Mouse (Mus musculus): ENCODE data around the gene Zscan29. TPM values are rescaled to one million over a fixed set of nuclear protein-coding genes. Genes with fewer than 3 reads are reported as not detected.

Zscan29 gene
- total and polyA plus RNA-seq, 3 experiments = 6.5 to 199 (median 10.2) TPM

- H3K36me3 ChIP-seq (ENCODE audit: control insufficient read depth in 1 of 2, insufficient read depth in 2 of 2, low read length in 2 of 2) = peaks cover 0 to 20% of the 10 kb centered on the region in 2 experiments; a peak in 3 of 4 replicates
- H3K27ac ChIP-seq (ENCODE audit: control insufficient read depth, low read depth, low read length) = no peak overlapping the region
- no peaks in the 10 kb centered on the region for H3K27me3 ChIP-seq (ENCODE audit: control insufficient read depth in 1 of 2, insufficient read depth in 2 of 2, low read length in 2 of 2)
- H3K9ac ChIP-seq (ENCODE audit: control insufficient read depth, low read depth, low read length, poor library complexity, severe bottlenecking) = no peak overlapping the region
- TF ChIP-seq RCOR1 (IDR thresholded peaks at IDR 0.05; ENCODE audit: low read depth, low read length) = no peak
- TF ChIP-seq CHD2 (IDR thresholded peaks at IDR 0.05; ENCODE audit: low read length) = no peak
- TF ChIP-seq JUND (IDR thresholded peaks at IDR 0.05; ENCODE audit: low read depth, low read length) = no peak
- TF ChIP-seq POLR2AphosphoS5 (IDR thresholded peaks at IDR 0.05; ENCODE audit: borderline replicate concordance, low read depth, low read length) = no peak
- TF ChIP-seq ZNF384 (IDR thresholded peaks at IDR 0.05; ENCODE audit: low read depth, low read length) = no peak
- TF ChIP-seq TAL1 (IDR thresholded peaks at IDR 0.05; ENCODE audit: low read length) = no peak
- no peak for TF ChIP-seq MXI1 (IDR thresholded peaks at IDR 0.05; ENCODE audit: low read depth, low read length)
- H3K4me1 ChIP-seq (ENCODE audit: control insufficient read depth in 1 of 2, insufficient read depth in 2 of 2, low read length in 2 of 2) = no peaks in the 10 kb centered on the region
- no peak for DNase-seq (ENCODE audit: low read depth, low spot score)
- H3K4me3 ChIP-seq (ENCODE audit: control insufficient read depth in 1 of 2, insufficient read depth in 1 of 2, low read depth in 2 of 2, low read length in 2 of 2) = no peak overlapping the region
- H3K9me3 ChIP-seq (replicated peaks; ENCODE audit: insufficient read depth, low read length) = no peaks in the 10 kb centered on the region
- H3K79me2 ChIP-seq (ENCODE audit: control insufficient read depth, insufficient read depth, low read length, poor library complexity) = no peaks in the 10 kb centered on the region
Measured at GRCm38 (mm10) chr2:121184142-121184541, 13.2 kb upstream of the Zscan29 start.

- DNase-seq (ENCODE audit: low read depth, low spot score) = no peak
- no peaks in the 10 kb centered on the region for H3K27me3 ChIP-seq (ENCODE audit: control insufficient read depth in 1 of 2, insufficient read depth in 2 of 2, low read length in 2 of 2)
- H3K4me3 ChIP-seq (ENCODE audit: control insufficient read depth in 1 of 2, insufficient read depth in 1 of 2, low read depth in 2 of 2, low read length in 2 of 2) = no peak overlapping the region
- H3K27ac ChIP-seq (ENCODE audit: control insufficient read depth, low read depth, low read length) = no peak overlapping the region
- no peaks in the 10 kb centered on the region for H3K79me2 ChIP-seq (ENCODE audit: control insufficient read depth, insufficient read depth, low read length, poor library complexity)
- no peak overlapping the region for H3K9ac ChIP-seq (ENCODE audit: control insufficient read depth, low read depth, low read length, poor library complexity, severe bottlenecking)
- TF ChIP-seq POLR2AphosphoS2 (IDR thresholded peaks at IDR 0.05; ENCODE audit: low read length) = no peak
- TF ChIP-seq HCFC1 (IDR thresholded peaks at IDR 0.05; ENCODE audit: low read depth, low read length) = no peak
- TF ChIP-seq MEF2A (IDR thresholded peaks at IDR 0.05; ENCODE audit: extremely low read depth, insufficient replicate concordance, low read depth, low read length, poor library complexity, severe bottlenecking) = no peak
- TF ChIP-seq RCOR1 (IDR thresholded peaks at IDR 0.05; ENCODE audit: low read depth, low read length) = no peak
- peaks cover 3 to 22% of the 10 kb centered on the region in 2 experiments for H3K36me3 ChIP-seq (ENCODE audit: control insufficient read depth in 1 of 2, insufficient read depth in 2 of 2, low read length in 2 of 2)
- H3K4me1 ChIP-seq (ENCODE audit: control insufficient read depth in 1 of 2, insufficient read depth in 2 of 2, low read length in 2 of 2) = no peaks in the 10 kb centered on the region
- H3K9me3 ChIP-seq (replicated peaks; ENCODE audit: insufficient read depth, low read length) = no peaks in the 10 kb centered on the region
Measured at GRCm38 (mm10) chr2:121183431-121183830, 12.5 kb upstream of the Zscan29 start.

- Histone ChIP-seq H3K4me3 (ENCODE audit: control insufficient read depth in 1 of 2, insufficient read depth in 1 of 2, low read depth in 2 of 2, low read length in 2 of 2) (no peak overlapping the region), H3K9me3 (replicated peaks; ENCODE audit: insufficient read depth, low read length) (no peaks in the 10 kb centered on the region), H3K79me2 (ENCODE audit: control insufficient read depth, insufficient read depth, low read length, poor library complexity) (no peaks in the 10 kb centered on the region), H3K27ac (ENCODE audit: control insufficient read depth, low read depth, low read length) (no peak overlapping the region; the same call in 1 of the 2 replicates), H3K9ac (ENCODE audit: control insufficient read depth, low read depth, low read length, poor library complexity, severe bottlenecking) (no peak overlapping the region), H3K36me3 (ENCODE audit: control insufficient read depth in 1 of 2, insufficient read depth in 2 of 2, low read length in 2 of 2) (peaks cover 3 to 22% of the 10 kb centered on the region in 2 experiments), H3K4me1 (ENCODE audit: control insufficient read depth in 1 of 2, insufficient read depth in 2 of 2, low read length in 2 of 2) (no peaks in the 10 kb centered on the region), H3K27me3 (ENCODE audit: control insufficient read depth in 1 of 2, insufficient read depth in 2 of 2, low read length in 2 of 2) (no peaks in the 10 kb centered on the region)
- DNase-seq (ENCODE audit: low read depth, low spot score) = peak; percentile 35
- TF ChIP-seq BHLHE40 (IDR thresholded peaks at IDR 0.05; ENCODE audit: borderline replicate concordance, low read depth, low read length) = no peak
- TF ChIP-seq CTCF (IDR thresholded peaks at IDR 0.05 in 2 of 3, conservative IDR thresholded peaks at IDR 0.05 in 1 of 3; ENCODE audit: control insufficient read depth in 1 of 3, insufficient read depth in 1 of 3, low read depth in 2 of 3, low read length in 3 of 3, poor library complexity in 1 of 3, severe bottlenecking in 1 of 3) = peak; percentile 27 to 50 (median 40); a peak in 5 of 6 replicates
- no peak for TF ChIP-seq JUND (IDR thresholded peaks at IDR 0.05; ENCODE audit: low read depth, low read length)
- TF ChIP-seq SMC3 (IDR thresholded peaks at IDR 0.05; ENCODE audit: low read depth, low read length) = peak; percentile 33; the same call in 1 of the 2 replicates
- peak; percentile 27 for TF ChIP-seq RAD21 (IDR thresholded peaks at IDR 0.05; ENCODE audit: low read depth, low read length)
Measured at GRCm38 (mm10) chr2:121178828-121179479, 8.0 kb upstream of the Zscan29 start.
